Mouse (Mus musculus): ENCODE data around the gene Nfe2l2.

DNA sequence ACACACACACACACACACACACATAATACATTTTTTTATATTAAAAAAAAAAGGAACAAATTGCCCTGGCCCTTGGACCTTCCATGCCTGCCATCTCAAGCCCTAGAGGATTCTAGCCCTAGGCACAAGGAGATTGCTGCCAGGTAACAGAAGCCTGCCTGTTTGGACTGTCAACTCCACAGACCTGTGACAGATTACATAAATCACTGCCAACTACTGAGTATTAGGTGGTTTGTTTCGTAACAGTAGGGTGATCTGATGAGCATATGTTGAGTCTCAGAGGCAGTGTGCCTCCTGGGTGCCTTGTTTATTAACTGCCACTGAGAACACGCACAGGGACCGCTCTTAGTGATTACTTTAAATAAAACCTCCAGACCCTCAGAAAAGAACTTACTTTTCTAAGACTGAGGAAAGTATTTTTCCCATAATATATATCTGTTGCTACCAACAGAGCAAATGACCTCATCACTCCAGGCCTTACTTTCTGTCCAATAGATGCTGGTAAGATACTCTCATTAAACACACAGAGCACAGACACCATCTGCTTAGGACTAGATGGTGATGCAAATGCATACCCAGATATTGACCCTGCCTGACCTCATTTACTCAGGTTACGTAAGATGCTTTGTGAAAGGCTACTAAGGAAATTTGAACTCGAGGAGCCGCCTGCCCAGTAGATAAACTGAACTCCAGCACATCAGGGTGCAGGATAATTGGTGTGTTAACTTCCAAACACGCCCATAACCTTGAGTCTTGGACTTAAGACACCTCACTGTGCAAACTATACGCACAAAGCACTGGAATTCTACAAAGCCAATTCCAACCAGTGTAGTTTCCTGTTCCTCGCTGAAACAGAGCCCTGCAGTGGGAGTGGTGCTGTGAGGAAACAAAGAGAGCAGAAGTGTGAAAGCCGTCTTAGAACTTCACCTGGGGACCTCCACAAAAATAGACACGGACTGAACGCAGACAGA, 11.9 kb upstream of the Nfe2l2 start:
- TF ChIP-seq GATA1 (IDR thresholded peaks at IDR 0.05; ENCODE audit: low read length): no peak
- no peak for TF ChIP-seq TAL1 (IDR thresholded peaks at IDR 0.05; ENCODE audit: low read length)

All from erythroblast, embryonic 14.5 days (primary cell).